Mouse (Mus musculus) 416B (cell line): ENCODE measurements around the gene Mcm6.
"Not testable (repeated sequence)": the region's sequence is repeated elsewhere in the genome, so short reads cannot be mapped to it uniquely, and the experiment has no call there.

Experiments used
- DNase-seq: peaks from one replicate; pipeline ENCODE4 v3.0.0; 2011; ENCODE audit warnings: low read depth

Mcm6 gene

DNA sequence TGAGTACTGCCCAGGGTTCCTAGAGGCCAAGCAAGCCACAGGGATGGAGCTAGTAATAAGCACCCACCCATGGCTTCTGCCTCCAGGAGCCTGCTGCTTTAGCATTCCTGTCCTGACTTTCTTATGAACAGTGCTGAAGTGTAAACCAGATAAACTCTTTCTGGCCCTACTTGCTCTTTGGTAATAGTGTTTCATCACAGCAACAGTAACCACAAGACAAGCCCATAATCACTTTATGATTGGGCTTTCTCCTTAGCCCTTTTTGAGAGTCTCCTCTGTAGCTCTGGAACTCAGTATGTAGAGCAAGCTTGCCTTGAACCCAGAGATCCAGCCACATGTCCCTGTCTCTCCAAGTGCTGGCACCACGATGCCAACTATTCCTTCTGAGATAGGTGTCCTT is 29.2 kb downstream of the Mcm6 start:
- peak; percentile 55 for DNase-seq

- DNase-seq = no peak
These were observed 31.2 kb downstream of the Mcm6 start, which contains the start of gene Lct for GRCm38 (mm10) chr1:128328218-128328617. Gene Lct, minus strand, starts transcription at chr1:128328318.

DNA sequence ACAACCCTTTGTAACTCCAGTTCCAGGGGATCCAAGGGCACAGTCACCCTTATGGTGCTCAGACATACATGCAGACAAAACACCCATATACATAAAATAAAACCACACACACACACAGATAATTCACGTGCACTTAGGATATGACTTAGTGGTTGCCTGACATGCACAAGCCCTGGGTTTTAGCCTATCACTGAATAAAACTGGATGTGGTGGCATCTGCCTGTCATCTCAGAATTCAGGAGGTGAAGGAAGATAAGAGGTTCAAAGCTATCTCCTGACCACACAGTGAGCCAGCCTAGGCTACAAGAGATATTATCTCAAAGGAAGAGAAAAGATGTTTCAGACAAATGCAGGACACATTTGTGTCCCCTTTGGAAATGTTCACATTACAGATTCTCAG is 32.3 kb downstream of the Mcm6 start:
- peak; percentile 66 for DNase-seq

GRCm38 (mm10) chr1:128324776-128325175 is 34.7 kb downstream of the Mcm6 start:
- no peak for DNase-seq

DNA sequence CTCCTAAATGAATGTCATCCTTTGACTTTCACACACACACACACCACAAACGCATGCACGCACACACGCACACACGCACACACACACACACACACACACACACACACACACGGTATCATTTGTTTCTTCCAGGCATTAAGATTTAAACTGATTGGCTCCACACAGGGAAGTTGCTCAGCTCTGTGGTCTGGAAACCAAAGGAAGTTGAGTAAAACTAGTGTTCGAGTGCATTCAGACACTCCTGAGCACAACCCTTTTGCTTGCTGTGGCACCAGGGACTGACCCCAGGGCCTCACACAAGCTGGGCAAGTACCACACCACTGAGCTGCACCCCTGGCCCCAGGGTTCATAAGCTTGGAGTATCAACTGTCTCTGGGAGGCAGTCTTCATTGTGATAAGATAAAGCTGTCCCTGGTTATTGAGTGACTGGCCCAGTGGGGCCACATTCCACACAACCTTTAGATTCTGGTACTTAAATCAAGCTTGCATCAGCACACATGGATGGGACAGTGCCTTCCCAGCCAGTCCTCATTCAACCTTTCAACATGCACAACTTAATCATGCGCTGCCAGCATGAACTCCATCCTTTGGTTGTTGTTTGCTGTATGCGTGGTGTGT is 36.3 kb downstream of the Mcm6 start:
- peak; percentile 92 for DNase-seq

DNA sequence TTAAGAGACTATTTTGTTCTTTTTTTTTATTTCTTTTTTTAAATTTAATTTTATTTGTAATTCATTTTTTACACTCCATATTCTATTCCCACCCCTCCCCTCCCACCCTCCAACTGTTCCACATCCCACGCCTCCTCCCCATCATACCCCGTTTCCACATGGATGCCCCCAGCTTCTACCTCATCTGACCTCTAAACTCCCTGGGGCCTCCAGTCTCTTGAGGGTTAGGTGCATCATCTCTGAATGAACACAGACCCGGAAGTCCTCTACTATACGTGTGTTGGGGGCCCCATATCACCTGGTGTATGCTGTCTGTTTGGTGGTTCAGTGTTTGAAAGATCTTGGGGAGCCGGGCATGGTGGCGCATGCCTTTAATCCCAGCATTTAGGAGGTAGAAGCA is 40.2 kb downstream of the Mcm6 start:
- DNase-seq = not testable (repeated sequence)

- peak; percentile 24 for DNase-seq
These were observed 44.8 kb downstream of the Mcm6 start for GRCm38 (mm10) chr1:128314665-128315064.

DNA sequence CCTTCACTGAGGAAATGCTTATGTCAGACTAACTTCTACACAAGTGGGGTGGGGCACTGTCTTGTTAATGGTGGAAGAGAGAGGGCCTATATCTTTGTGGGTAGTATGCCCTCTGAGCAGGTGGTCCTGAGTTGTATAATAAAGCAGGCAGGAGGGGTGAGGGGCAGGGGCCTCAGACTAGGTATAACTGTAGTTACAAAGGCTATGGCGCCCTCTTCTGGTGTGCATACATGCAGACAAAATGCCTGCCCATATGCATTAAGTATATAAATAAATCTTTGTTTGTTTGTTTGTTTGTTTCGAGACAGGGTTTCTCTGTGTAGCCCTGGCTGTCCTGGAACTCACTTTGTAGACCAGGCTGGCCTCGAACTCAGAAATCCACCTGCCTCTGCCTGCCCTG is 50.4 kb downstream of the Mcm6 start:
- DNase-seq = no peak

GRCm38 (mm10) chr1:128303900-128304299 is 55.6 kb downstream of the Mcm6 start:
- no peak for DNase-seq

- DNase-seq = no peak
These were observed 63.5 kb downstream of the Mcm6 start for GRCm38 (mm10) chr1:128295717-128296528.

DNA sequence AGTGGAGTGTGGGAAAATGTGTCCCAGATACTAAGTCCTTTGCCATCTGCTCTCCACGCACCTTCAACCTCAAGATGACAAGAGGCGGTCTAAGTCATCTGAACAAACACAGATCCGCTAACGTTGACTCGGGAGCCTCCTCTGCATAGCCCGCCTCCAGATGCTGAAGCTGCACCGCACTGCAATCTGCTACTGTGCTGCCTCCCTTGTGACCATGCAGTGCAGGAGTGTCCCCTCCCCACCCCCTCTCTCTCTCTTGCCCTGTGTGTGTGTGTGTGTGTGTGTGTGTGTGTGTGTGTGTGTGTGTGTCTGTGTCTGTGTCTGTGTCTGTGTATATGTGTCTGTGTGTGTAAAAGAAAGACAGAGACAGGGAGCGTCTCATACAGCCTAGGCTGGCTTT is 64.2 kb downstream of the Mcm6 start:
- no peak for DNase-seq

DNA sequence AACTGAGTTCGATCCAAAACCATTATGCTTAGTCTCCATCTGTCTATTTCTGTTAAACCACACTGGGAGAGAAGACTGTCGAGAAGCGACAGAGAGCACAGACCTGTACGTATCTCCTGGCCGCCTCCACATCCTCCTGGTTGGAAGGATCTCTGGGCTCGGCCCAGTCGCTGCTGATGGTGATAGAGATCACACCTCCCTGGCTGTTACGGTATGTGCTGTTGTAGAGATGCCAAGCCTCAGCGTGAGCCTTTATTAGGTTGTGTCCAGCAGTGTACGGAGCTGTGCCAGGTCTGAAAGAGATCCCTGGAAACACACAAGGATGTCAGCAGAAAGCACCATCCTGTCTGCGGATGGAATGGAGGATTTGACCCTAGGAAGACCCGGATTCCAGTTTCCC is 65.9 kb downstream of the Mcm6 start:
- DNase-seq = no peak

GRCm38 (mm10) chr1:128290295-128290694 is 69.2 kb downstream of the Mcm6 start:
- DNase-seq = no peak

- DNase-seq = no peak
These were observed 74.3 kb downstream of the Mcm6 start for GRCm38 (mm10) chr1:128285136-128285535.

DNA sequence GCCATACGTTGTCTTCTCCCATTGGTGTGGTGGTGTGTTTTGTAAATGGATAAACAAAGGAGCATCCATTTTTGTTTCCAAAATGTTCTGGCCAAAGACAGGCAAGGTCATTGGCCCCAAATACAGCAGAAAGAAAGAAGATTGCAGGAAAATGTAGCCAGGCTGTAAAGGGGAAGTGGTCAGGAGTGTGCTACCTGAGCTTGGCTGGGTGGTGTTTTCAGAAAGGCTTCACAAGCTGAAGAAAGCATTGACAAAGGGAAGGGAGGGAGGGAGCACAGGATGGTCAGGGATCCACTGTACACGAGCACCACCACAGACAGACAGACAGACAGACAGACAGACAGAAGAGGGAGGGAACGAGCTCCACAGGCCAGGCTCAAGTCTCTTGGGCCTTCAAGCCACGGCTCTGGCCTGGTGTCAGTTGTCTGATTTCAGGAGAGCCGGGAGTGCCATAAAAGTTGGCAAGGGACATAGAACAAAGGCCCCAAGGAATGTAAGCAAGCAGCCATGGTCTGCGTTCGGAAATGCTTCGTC is 75.2 kb downstream of the Mcm6 start:
- DNase-seq = peak; percentile 15

DNA sequence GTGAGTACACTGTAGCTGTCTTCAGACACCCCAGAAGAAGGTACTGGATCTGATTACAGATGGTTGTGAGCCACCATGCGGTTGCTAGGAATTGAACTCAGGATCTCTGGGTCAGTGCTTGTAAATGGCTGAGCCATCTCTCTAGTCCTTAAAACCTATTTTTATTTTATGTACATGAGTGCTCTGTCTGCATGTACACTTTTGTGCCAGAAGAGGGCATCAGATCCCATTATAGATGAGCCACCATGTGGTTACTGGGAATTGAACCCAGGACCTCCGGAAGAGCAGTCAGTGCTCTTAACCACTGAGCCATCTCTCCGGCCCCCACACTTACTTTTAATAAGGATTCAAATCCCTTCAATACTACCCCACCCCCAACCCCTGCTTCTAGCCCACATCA is 76.5 kb downstream of the Mcm6 start:
- peak; percentile 19 for DNase-seq

GRCm38 (mm10) chr1:128281753-128282152 is 77.7 kb downstream of the Mcm6 start:
- peak; percentile 36 for DNase-seq
